Mouse (Mus musculus) liver, embryonic 14.5 days (tissue): ENCODE data around the gene Akap5. TPM values are rescaled to one million over a fixed set of nuclear protein-coding genes. Genes with fewer than 3 reads are reported as not detected.

Source experiments
- ATAC-seq: fragments of 200-750 bp; cut with Nextera tagmentation; 2 replicates; pipeline ENCODE4 v1.8.0; 2017; ENCODE audit warnings: moderate number of reproducible peaks, mild to moderate bottlenecking, moderate library complexity; ENCODE audit not compliant: insufficient read depth
- DNase-seq, 3 experiments: peaks; one replicate each; pipeline ENCODE4 v3.0.0-alpha.2; 2012 to 2013; ENCODE audit warnings: low read depth in 3 of 3, low spot score in 3 of 3
- H3K27ac ChIP-seq: fragments of 300-500 bp; sonication (generic); 2 replicates; pipeline ENCODE4 v1.5.1; 2014; ENCODE audit warnings: moderate library complexity, mild to moderate bottlenecking, control low read depth, inconsistent platforms
- H3K27me3 ChIP-seq: fragments of 300-500 bp; sonication (generic); 2 replicates; pipeline ENCODE4 v1.6.1; 2014; ENCODE audit warnings: mild to moderate bottlenecking, low read length, moderate library complexity; ENCODE audit not compliant: control insufficient read depth, insufficient read depth
- H3K36me3 ChIP-seq: fragments of 300-500 bp; sonication (generic); replicated peaks from 2 replicates; pipeline ENCODE4 v1.6.1; 2014; ENCODE audit warnings: low read depth; ENCODE audit not compliant: control insufficient read depth, insufficient read depth
- H3K4me1 ChIP-seq, 2 experiments: fragments of 200-500 bp in 1 of 2; fragments of 300-500 bp in 1 of 2; sonication (generic) in 1 of 2; replicated peaks; 2 replicates each; pipeline ENCODE4 v1.6.1; 2012 to 2014; ENCODE audit warnings: antibody characterized with exemption in 1 of 2, inconsistent platforms in 1 of 2, low read length in 1 of 2; ENCODE audit not compliant: control insufficient read depth in 2 of 2, insufficient read depth in 2 of 2
- H3K4me2 ChIP-seq: fragments of 300-500 bp; sonication (generic); 2 replicates; pipeline ENCODE4 v1.6.1; 2014; ENCODE audit warnings: low read depth, mild to moderate bottlenecking, control low read depth, moderate library complexity
- H3K4me3 ChIP-seq, 2 experiments: fragments of 200-500 bp in 1 of 2; fragments of 300-500 bp in 1 of 2; sonication (generic) in 1 of 2; 2 replicates each; pipeline ENCODE4 v1.5.1; 2012 to 2014; ENCODE audit warnings: low read depth in 2 of 2, low read length in 2 of 2, mild to moderate bottlenecking in 2 of 2, control low read depth in 1 of 2, inconsistent platforms in 1 of 2, moderate library complexity in 1 of 2; ENCODE audit not compliant: insufficient read depth in 1 of 2
- H3K9ac ChIP-seq: fragments of 300-500 bp; sonication (generic); replicated peaks from 2 replicates; pipeline ENCODE4 v1.6.1; 2014; ENCODE audit warnings: mild to moderate bottlenecking, control low read depth, moderate library complexity
- H3K9me3 ChIP-seq: fragments of 300-500 bp; sonication (generic); 2 replicates; pipeline ENCODE4 v1.6.1; 2016; ENCODE audit warnings: low read length, mixed read lengths; ENCODE audit not compliant: control insufficient read depth
- CTCF ChIP-seq: IDR thresholded peaks from 2 replicates; pipeline ENCODE4 v1.5.1; 2016; ENCODE audit warnings: antibody characterized with exemption, low read depth, control low read depth
- EP300 ChIP-seq: IDR thresholded peaks from 2 replicates; pipeline ENCODE4 v1.6.1; 2016; ENCODE audit warnings: antibody characterized with exemption, low read depth
- WGBS: fragments of 180-500 bp; shearing (Covaris S2); extraction: QIAGEN DNeasy Blood & Tissue Kit; methylation state at CpG from one replicate; pipeline ENCODE4 v1.1.7; 2014; ENCODE audit not compliant: insufficient replicate concordance; 5-methylcytosine and 5-hydroxymethylcytosine counted together
- polyA plus RNA-seq, 2 experiments: library from polyadenylated mRNA; depleted of rRNA in 1 of 2; stranded (reverse) in 1 of 2; unstranded in 1 of 2; fragments of >200 nt; fragmentation: Nextera tagmentation in 1 of 2; extraction: Ambion mirVana in 1 of 2; gene quantifications; 2 replicates each; pipeline versions ENCODE4 v1.2.1 to v1.2.3; 2012 to 2014

Akap5 gene
- polyA plus RNA-seq, 2 experiments = 0.14 to 0.32 TPM

DNA sequence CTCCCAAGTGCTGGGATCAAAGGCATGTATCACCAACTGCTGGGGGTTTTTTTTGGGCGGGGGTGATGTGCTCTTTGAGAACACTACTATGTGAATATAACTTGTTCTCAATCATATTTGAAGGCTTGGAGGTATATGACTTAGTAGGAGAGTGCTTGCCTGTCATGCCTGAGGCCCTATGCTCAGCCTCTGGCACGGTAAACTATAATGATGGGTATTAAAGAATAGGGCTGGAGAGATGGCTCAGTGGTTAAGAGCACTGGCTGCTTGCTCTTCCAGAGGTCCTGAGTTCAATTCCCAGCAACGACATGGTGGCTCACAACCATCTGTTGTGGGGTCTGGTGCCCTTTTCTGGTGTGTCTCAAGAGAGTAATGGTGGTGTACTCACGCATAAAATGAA lies 50.2 kb downstream of the Akap5 start:
- no peak for DNase-seq
- H3K27ac ChIP-seq = peak overlapping the region; percentile 55
- no peak for TF ChIP-seq EP300
- TF ChIP-seq CTCF = no peak

DNA sequence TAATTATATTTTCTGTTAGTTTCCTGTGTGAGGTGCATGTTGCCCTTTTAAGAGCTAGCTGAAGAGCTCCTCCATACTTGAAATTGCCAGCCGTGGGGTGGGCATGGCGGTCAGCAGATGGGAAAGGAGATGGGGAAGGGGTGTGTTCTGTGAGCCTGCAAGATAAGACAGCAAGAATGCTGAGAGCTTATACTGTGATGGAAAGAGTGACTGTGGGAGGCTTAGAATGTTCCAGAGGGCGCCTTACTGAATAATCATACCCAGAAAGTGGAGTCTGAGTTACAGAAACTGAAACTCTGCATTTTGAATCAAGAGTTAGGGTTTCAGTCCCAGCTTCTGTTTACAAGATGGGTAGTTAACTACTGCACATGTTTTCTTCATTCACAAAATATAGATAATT lies 50.8 kb downstream of the Akap5 start:
- H3K4me2 ChIP-seq = peak overlapping the region; percentile 62
- ATAC-seq (peak; percentile 66), DNase-seq (peak; percentile 59 to 71 (median 64))
- no peaks in the 10 kb centered on the region for H3K9me3 ChIP-seq
- 17% methylated on average over 3 of the region's 3 CpGs for WGBS
- H3K4me1 ChIP-seq = peaks cover 51 to 61% of the 10 kb centered on the region in 2 experiments
- peak overlapping the region; percentile 41 for H3K9ac ChIP-seq
- H3K27me3 ChIP-seq = no peaks in the 10 kb centered on the region
- no peak overlapping the region for H3K4me3 ChIP-seq
- H3K36me3 ChIP-seq = no peaks in the 10 kb centered on the region; the same call in 1 of the 2 replicates
- TF ChIP-seq EP300 = peak; percentile 83
- TF ChIP-seq CTCF = no peak
- peak overlapping the region; percentile 55 for H3K27ac ChIP-seq

More for the DNA sequence above, 50.2 kb downstream of the Akap5 start:
- Histone ChIP-seq H3K4me3 (peak overlapping the region in 1 of 2 experiments; percentile 10; a peak in 1 of 4 replicates), H3K36me3 (no peaks in the 10 kb centered on the region; the same call in 1 of the 2 replicates), H3K4me1 (peaks cover 51 to 57% of the 10 kb centered on the region in 2 experiments), H3K27me3 (no peaks in the 10 kb centered on the region), H3K9ac (peak overlapping the region; percentile 41), H3K4me2 (peak overlapping the region; percentile 62), H3K9me3 (no peaks in the 10 kb centered on the region)
- 56% methylated on average over 4 of the region's 4 CpGs for WGBS
- ATAC-seq = no peak

DNA sequence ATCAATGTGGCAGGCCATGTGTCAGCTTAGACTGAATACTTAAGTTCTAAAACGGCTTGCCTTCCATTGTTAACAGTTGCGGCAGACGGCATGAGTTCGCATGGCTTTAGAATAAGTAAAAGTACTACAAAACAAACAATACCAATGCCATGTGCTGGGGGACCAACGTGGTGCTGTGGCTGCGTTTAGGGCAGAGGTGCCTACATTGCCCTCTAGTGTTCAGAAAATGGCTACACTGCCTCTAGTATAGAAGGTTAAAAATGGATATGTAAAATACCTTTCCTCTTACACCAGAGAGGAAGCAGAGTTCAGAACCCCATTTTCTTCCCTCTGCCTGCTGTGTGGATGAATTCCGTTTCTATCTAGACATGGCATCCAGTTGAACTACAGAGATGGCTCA lies 52.0 kb downstream of the Akap5 start:
- H3K4me3 ChIP-seq = no peak overlapping the region
- peak overlapping the region; percentile 7 for H3K27ac ChIP-seq
- DNase-seq = peak in 1 of 3 experiments; percentile 44
- WGBS = 14% methylated on average over 7 of the region's 7 CpGs
- ATAC-seq = peak; percentile 50; the same call in 1 of the 2 replicates
- H3K9ac ChIP-seq = peak overlapping the region; percentile 36; the same call in 1 of the 2 replicates
- no peaks in the 10 kb centered on the region for H3K27me3 ChIP-seq
- peaks cover 49 to 61% of the 10 kb centered on the region in 2 experiments for H3K4me1 ChIP-seq
- TF ChIP-seq CTCF (peak; percentile 92), EP300 (no peak)
- peak overlapping the region; percentile 62 for H3K4me2 ChIP-seq
- no peaks in the 10 kb centered on the region for H3K9me3 ChIP-seq
- no peaks in the 10 kb centered on the region; the same call in 1 of the 2 replicates for H3K36me3 ChIP-seq

DNA sequence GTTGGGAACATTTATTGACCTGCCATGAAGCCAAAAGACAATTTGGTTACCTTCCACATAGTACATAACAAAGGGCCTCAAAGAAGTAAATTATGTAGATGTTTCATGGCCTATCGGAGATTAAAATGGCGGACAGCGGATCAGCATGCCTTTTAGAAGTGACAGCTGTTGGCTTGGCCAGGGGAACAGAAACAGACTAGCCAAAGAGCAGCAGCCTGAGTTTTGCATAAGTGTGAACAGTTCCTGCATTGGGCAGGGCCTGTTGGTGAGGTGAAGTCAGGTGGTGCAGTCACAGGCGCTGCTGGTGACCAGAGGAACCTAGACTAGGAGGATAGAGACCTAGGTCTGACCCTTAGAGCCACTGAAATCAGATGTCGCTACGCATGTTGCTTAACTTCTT lies 52.4 kb downstream of the Akap5 start:
- Histone ChIP-seq H3K27me3 (no peaks in the 10 kb centered on the region), H3K9me3 (no peaks in the 10 kb centered on the region), H3K9ac (no peak overlapping the region), H3K4me3 (no peak overlapping the region), H3K4me1 (peaks cover 45 to 59% of the 10 kb centered on the region in 2 experiments), H3K36me3 (no peaks in the 10 kb centered on the region; the same call in 1 of the 2 replicates), H3K27ac (no peak overlapping the region), H3K4me2 (peak overlapping the region; percentile 22; the same call in 1 of the 2 replicates)
- TF ChIP-seq EP300 = no peak
- DNase-seq = no peak
- no peak for ATAC-seq
- WGBS = 89% methylated on average over 6 of the region's 6 CpGs

DNA sequence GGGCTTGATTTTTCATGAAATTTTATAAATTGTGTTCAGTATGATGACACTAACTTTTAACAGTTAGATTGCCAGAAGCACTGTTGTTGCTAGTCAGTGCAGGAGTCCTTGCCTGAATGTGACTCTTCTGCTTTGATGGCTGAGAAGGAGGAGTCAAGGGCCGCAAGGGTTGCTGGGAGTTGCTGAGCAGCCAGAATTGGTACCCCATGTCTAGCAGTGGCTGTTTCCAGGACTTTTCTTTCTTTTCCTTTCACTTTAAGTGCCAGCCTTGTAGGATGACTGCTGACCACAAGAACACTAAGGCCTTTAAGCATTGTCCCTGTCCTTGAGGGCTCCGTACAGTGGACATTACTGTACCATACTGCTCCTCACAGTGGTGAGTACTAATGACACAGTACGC lies 53.0 kb downstream of the Akap5 start:
- Histone ChIP-seq H3K4me2 (no peak overlapping the region), H3K4me1 (peaks cover 38 to 52% of the 10 kb centered on the region in 2 experiments), H3K4me3 (no peak overlapping the region), H3K36me3 (no peaks in the 10 kb centered on the region; the same call in 1 of the 2 replicates), H3K9ac (no peak overlapping the region), H3K27me3 (no peaks in the 10 kb centered on the region), H3K27ac (no peak overlapping the region), H3K9me3 (no peaks in the 10 kb centered on the region)
- TF ChIP-seq CTCF (no peak), EP300 (no peak)
- ATAC-seq = no peak
- 86% methylated on average over 3 of the region's 3 CpGs for WGBS
- DNase-seq = no peak
